Mouse (Mus musculus) testis, adult 2 months (tissue): ENCODE measurements around the gene 2310011J03Rik. TPM values are rescaled to one million over a fixed set of nuclear protein-coding genes. Genes with fewer than 3 reads are reported as not detected.

Source experiments
- H3K27ac ChIP-seq: fragments of 200-500 bp; 2 replicates; pipeline ENCODE4 v1.5.1; 2012; ENCODE audit warnings: low read depth, low read length; ENCODE audit not compliant: control insufficient read depth, insufficient read depth
- H3K27me3 ChIP-seq: fragments of 200-500 bp; 2 replicates; pipeline ENCODE4 v1.6.1; 2012; ENCODE audit warnings: mild to moderate bottlenecking, low read length, moderate library complexity; ENCODE audit not compliant: control insufficient read depth, insufficient read depth
- H3K36me3 ChIP-seq: fragments of 200-500 bp; 2 replicates; pipeline ENCODE4 v1.6.1; 2012; ENCODE audit warnings: mild to moderate bottlenecking, low read length; ENCODE audit not compliant: control insufficient read depth, insufficient read depth
- H3K4me1 ChIP-seq: fragments of 200-500 bp; 2 replicates; pipeline ENCODE4 v1.6.1; 2012; ENCODE audit warnings: low read length; ENCODE audit not compliant: control insufficient read depth, insufficient read depth
- H3K4me3 ChIP-seq: fragments of 200-500 bp; 2 replicates; pipeline ENCODE4 v1.5.1; 2012; ENCODE audit warnings: low read depth, mild to moderate bottlenecking, low read length, moderate library complexity, mixed read lengths; ENCODE audit not compliant: control insufficient read depth
- CTCF ChIP-seq: fragments of 200-500 bp; IDR thresholded peaks from 2 replicates; pipeline ENCODE4 v1.5.1; 2012; ENCODE audit warnings: low read depth, mild to moderate bottlenecking, inconsistent platforms, low read length, moderate library complexity; ENCODE audit not compliant: control insufficient read depth, insufficient read depth, insufficient replicate concordance
- POLR2A ChIP-seq: fragments of 200-500 bp; IDR thresholded peaks from 2 replicates; pipeline ENCODE4 v1.6.1; 2012; ENCODE audit warnings: low read depth, mild to moderate bottlenecking, inconsistent platforms, low read length, moderate library complexity; ENCODE audit not compliant: control insufficient read depth
- polyA plus RNA-seq: library from polyadenylated mRNA; depleted of rRNA; stranded (reverse); fragments of >200 nt; gene quantifications from 2 replicates; pipeline ENCODE4 v1.2.3, GENCODE M21; 2012

The 2310011J03Rik gene
- polyA plus RNA-seq, 1 experiment, result 11.3 TPM

- Histone ChIP-seq H3K4me3 (no peak overlapping the region), H3K4me1 (peaks cover 35% of the 10 kb centered on the region), H3K27me3 (no peaks in the 10 kb centered on the region), H3K27ac (no peak overlapping the region), H3K36me3 (no peaks in the 10 kb centered on the region)
- no peak for TF ChIP-seq POLR2A
- TF ChIP-seq CTCF, result no peak
These were observed 1.6 kb upstream of the 2310011J03Rik start for GRCm38 (mm10) chr10:80321670-80322581.

GRCm38 (mm10) chr10:80321014-80321669, 805 bp upstream of the 2310011J03Rik start:
- TF ChIP-seq POLR2A (no peak), CTCF (no peak)
- H3K4me1 ChIP-seq, result peaks cover 35% of the 10 kb centered on the region
- no peaks in the 10 kb centered on the region for H3K27me3 ChIP-seq
- no peak overlapping the region for H3K4me3 ChIP-seq
- no peak overlapping the region for H3K27ac ChIP-seq
- H3K36me3 ChIP-seq, result no peaks in the 10 kb centered on the region

- H3K27ac ChIP-seq, result no peak overlapping the region
- TF ChIP-seq POLR2A (no peak; the same call in 1 of the 2 replicates), CTCF (no peak)
- H3K4me3 ChIP-seq, result peak overlapping the region; percentile 38
- H3K27me3 ChIP-seq, result no peaks in the 10 kb centered on the region
- H3K36me3 ChIP-seq, result no peaks in the 10 kb centered on the region
- H3K4me1 ChIP-seq, result peaks cover 34% of the 10 kb centered on the region
These were observed 3.3 kb downstream of the 2310011J03Rik start for GRCm38 (mm10) chr10:80317011-80317410.

GRCm38 (mm10) chr10:80316359-80316781, 4.0 kb downstream of the 2310011J03Rik start:
- TF ChIP-seq CTCF (no peak), POLR2A (no peak)
- Histone ChIP-seq H3K4me1 (peaks cover 29% of the 10 kb centered on the region), H3K36me3 (no peaks in the 10 kb centered on the region), H3K27me3 (no peaks in the 10 kb centered on the region), H3K27ac (no peak overlapping the region), H3K4me3 (peak overlapping the region; percentile 38)

- Histone ChIP-seq H3K36me3 (no peaks in the 10 kb centered on the region), H3K27me3 (no peaks in the 10 kb centered on the region)
These were observed 5.0 kb downstream of the 2310011J03Rik start for GRCm38 (mm10) chr10:80315315-80315714.

GRCm38 (mm10) chr10:80314494-80315001, 5.8 kb downstream of the 2310011J03Rik start:
- Histone ChIP-seq H3K4me3 (0 out of 2 replicates have a peak overlapping the region, but pooled peaks have one; percentile 9), H3K4me1 (peaks cover 19% of the 10 kb centered on the region), H3K27ac (no peak overlapping the region), H3K36me3 (no peaks in the 10 kb centered on the region), H3K27me3 (no peaks in the 10 kb centered on the region)
- TF ChIP-seq CTCF (no peak), POLR2A (no peak)

More at GRCm38 (mm10) chr10:80315315-80315714, 5.0 kb downstream of the 2310011J03Rik start:
- peaks cover 22% of the 10 kb centered on the region for H3K4me1 ChIP-seq
- H3K27ac ChIP-seq, result no peak overlapping the region
- H3K4me3 ChIP-seq, result peak overlapping the region; percentile 25
- TF ChIP-seq POLR2A (no peak; the same call in 1 of the 2 replicates), CTCF (no peak)
